Mouse (Mus musculus) gastrocnemius, adult 18-20 months (tissue): ENCODE data around the gene Abcb1a. TPM values are rescaled to one million over a fixed set of nuclear protein-coding genes. Genes with fewer than 3 reads are reported as not detected.
"Not testable (repeated sequence)": the region's sequence is repeated elsewhere in the genome, so short reads cannot be mapped to it uniquely, and the experiment has no call there.

Source experiments
- DNase-seq: peaks from one replicate; pipeline ENCODE4 v3.0.0; 2021; ENCODE audit warnings: low spot score
- total RNA-seq, 2 experiments: library from RNA; stranded (reverse); gene quantifications; 2 replicates each; pipeline ENCODE4 v1.2.3; 2021

Abcb1a gene
- total RNA-seq, 2 experiments from 2014 or later, result 3.3 to 3.9 TPM

- no peak for DNase-seq
Observed at GRCm38 (mm10) chr5:8722867-8723266, 63.0 kb downstream of the Abcb1a start.

- no peak for DNase-seq
Observed at GRCm38 (mm10) chr5:8727760-8728159, 67.9 kb downstream of the Abcb1a start.

GRCm38 (mm10) chr5:8732639-8733038 lies 72.8 kb downstream of the Abcb1a start:
- DNase-seq, result no peak

- DNase-seq, result not testable (repeated sequence)
Observed at GRCm38 (mm10) chr5:8733307-8733706, 73.4 kb downstream of the Abcb1a start.

- no peak for DNase-seq
Observed at GRCm38 (mm10) chr5:8736389-8736788, 76.5 kb downstream of the Abcb1a start.

GRCm38 (mm10) chr5:8737062-8737461 lies 77.2 kb downstream of the Abcb1a start:
- DNase-seq, result no peak

GRCm38 (mm10) chr5:8747244-8747643 lies 87.4 kb downstream of the Abcb1a start:
- DNase-seq, result not testable (repeated sequence)

GRCm38 (mm10) chr5:8772866-8773265 lies 113.0 kb downstream of the Abcb1a start:
- no peak for DNase-seq

- DNase-seq, result no peak
Observed at GRCm38 (mm10) chr5:8778311-8778710, 118.4 kb downstream of the Abcb1a start.

- no peak for DNase-seq
Observed at GRCm38 (mm10) chr5:8778751-8779150, 118.9 kb downstream of the Abcb1a start.

- no peak for DNase-seq
Observed at GRCm38 (mm10) chr5:8792281-8792680, 132.4 kb downstream of the Abcb1a start.

Other genes starting within 250 kb of the Abcb1a start
- under 1 TPM; 0.21 to 0.55 TPM for gene Dbf4, start 237.4 kb upstream of the Abcb1a start, total RNA-seq
- gene Slc25a40, start 237.2 kb upstream of the Abcb1a start, total RNA-seq, result 1 to 10 TPM; 2.8 to 4.3 TPM
- gene Rundc3b, start 37.1 kb upstream of the Abcb1a start, total RNA-seq, result under 1 TPM in 1 of 2 experiments, not detected in 1; 0.17 TPM
- gene Abcb1b, start 138.1 kb downstream of the Abcb1a start, total RNA-seq, result 1 to 10 TPM; 5.7 to 5.9 TPM
- gene Abcb4, start 233.6 kb downstream of the Abcb1a start, total RNA-seq, result 10 to 100 TPM; 84.6 to 95.4 TPM